Mouse (Mus musculus): ENCODE results near the gene Stat4. TPM values are rescaled to one million over a fixed set of nuclear protein-coding genes. Genes with fewer than 3 reads are reported as not detected.

Gene Stat4
- total and polyA plus RNA-seq, 2 experiments from 2014 or later: 0.81 to 1.1 TPM

- Histone ChIP-seq H3K4me2 (ENCODE audit: low read depth) (no peak overlapping the region), H3K9me3 (ENCODE audit: low read length) (no peaks in the 10 kb centered on the region), H3K4me3 (ENCODE audit: low read depth, low read length) (no peak overlapping the region), H3K36me3 (ENCODE audit: insufficient read depth) (no peaks in the 10 kb centered on the region), H3K27me3 (ENCODE audit: insufficient read depth, low read length) (no peaks in the 10 kb centered on the region), H3K9ac (no peak overlapping the region), H3K27ac (ENCODE audit: low read depth, low read length) (no peak overlapping the region), H3K4me1 (ENCODE audit: insufficient read depth) (peaks cover 7% of the 10 kb centered on the region; the same call in 1 of the 2 replicates)
- no peak for TF ChIP-seq CTCF (IDR thresholded peaks at IDR 0.05; ENCODE audit: low read depth)
- ATAC-seq: no peak
- 4% methylated on average over 10 of the region's 10 CpGs for WGBS
- DNase-seq: no peak
These were observed 92.9 kb downstream of the Stat4 start for GRCm38 (mm10) chr1:52079724-52080367.

GRCm38 (mm10) chr1:52080375-52080774, 93.4 kb downstream of the Stat4 start:
- DNase-seq: no peak
- no peak overlapping the region for H3K4me3 ChIP-seq (ENCODE audit: low read depth, low read length)
- H3K4me1 ChIP-seq (ENCODE audit: insufficient read depth): peaks cover 7% of the 10 kb centered on the region; the same call in 1 of the 2 replicates
- TF ChIP-seq CTCF (IDR thresholded peaks at IDR 0.05; ENCODE audit: low read depth): no peak
- no peak for ATAC-seq
- H3K36me3 ChIP-seq (ENCODE audit: insufficient read depth): no peaks in the 10 kb centered on the region
- H3K27ac ChIP-seq (ENCODE audit: low read depth, low read length): no peak overlapping the region
- no peaks in the 10 kb centered on the region for H3K9me3 ChIP-seq (ENCODE audit: low read length)
- H3K9ac ChIP-seq: no peak overlapping the region
- no peaks in the 10 kb centered on the region for H3K27me3 ChIP-seq (ENCODE audit: insufficient read depth, low read length)
- H3K4me2 ChIP-seq (ENCODE audit: low read depth): no peak overlapping the region
- 5% methylated on average over 8 of the region's 8 CpGs for WGBS

DNA sequence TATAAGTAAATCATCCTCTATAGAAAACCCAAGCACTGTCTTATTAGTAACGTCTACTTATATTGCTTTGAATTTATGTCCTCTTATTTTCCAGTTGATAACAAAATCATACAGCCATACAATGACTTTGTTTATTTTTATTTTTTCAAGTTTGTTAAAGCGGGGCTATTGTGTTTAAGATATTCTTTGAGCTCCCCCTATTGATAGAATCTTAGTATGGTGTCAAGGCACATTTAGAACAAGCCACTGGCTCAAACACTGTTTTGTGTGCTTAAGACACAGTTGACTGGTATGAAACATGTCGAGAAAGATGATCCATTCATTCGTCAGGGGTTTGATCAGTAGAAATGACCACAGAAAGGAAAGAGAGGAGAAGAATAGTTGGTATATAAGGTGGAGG, 99.3 kb downstream of the Stat4 start:
- no peak overlapping the region for H3K9ac ChIP-seq
- ATAC-seq: no peak

DNA sequence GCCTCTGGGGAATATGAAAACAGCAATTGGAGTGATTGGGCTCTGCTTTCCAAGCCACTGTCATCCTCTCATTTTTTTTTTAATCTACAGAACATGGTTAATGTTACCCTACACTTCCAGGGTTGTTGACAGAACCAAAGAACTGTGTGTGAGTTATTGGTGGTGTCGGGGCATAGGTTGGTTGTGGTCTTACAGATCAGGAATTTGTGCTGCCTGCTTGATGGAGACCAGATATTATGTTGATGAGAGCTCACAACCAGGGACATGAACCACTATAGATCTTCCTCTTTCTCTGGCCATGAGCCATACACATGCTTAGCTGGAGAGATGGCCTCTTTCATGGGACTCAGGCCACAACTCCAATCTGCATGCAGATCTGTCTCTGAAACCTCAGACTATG, 100.2 kb downstream of the Stat4 start:
- Histone ChIP-seq H3K9me3 (ENCODE audit: low read length) (no peaks in the 10 kb centered on the region), H3K9ac (no peak overlapping the region), H3K27ac (ENCODE audit: low read depth, low read length) (no peak overlapping the region), H3K27me3 (ENCODE audit: insufficient read depth, low read length) (no peaks in the 10 kb centered on the region), H3K4me3 (ENCODE audit: low read depth, low read length) (no peak overlapping the region), H3K36me3 (ENCODE audit: insufficient read depth) (no peaks in the 10 kb centered on the region), H3K4me1 (ENCODE audit: insufficient read depth) (no peaks in the 10 kb centered on the region), H3K4me2 (ENCODE audit: low read depth) (no peak overlapping the region)
- no peak for TF ChIP-seq CTCF (IDR thresholded peaks at IDR 0.05; ENCODE audit: low read depth)
- 86% methylated on average over 1 of the region's 1 CpGs for WGBS
- DNase-seq (no peak), ATAC-seq (no peak)

More for the DNA sequence above, 99.3 kb downstream of the Stat4 start:
- Histone ChIP-seq H3K27me3 (ENCODE audit: insufficient read depth, low read length) (no peaks in the 10 kb centered on the region), H3K4me2 (ENCODE audit: low read depth) (no peak overlapping the region), H3K9me3 (ENCODE audit: low read length) (no peaks in the 10 kb centered on the region), H3K36me3 (ENCODE audit: insufficient read depth) (no peaks in the 10 kb centered on the region), H3K4me3 (ENCODE audit: low read depth, low read length) (no peak overlapping the region), H3K27ac (ENCODE audit: low read depth, low read length) (no peak overlapping the region), H3K4me1 (ENCODE audit: insufficient read depth) (no peaks in the 10 kb centered on the region)
- peak; percentile 53 for DNase-seq
- TF ChIP-seq CTCF (IDR thresholded peaks at IDR 0.05; ENCODE audit: low read depth): peak; percentile 63
- 33% methylated on average over 4 of the region's 4 CpGs for WGBS

- 71% methylated on average over 4 of the region's 4 CpGs for WGBS
- H3K4me1 ChIP-seq (ENCODE audit: insufficient read depth): no peaks in the 10 kb centered on the region
- no peak overlapping the region for H3K27ac ChIP-seq (ENCODE audit: low read depth, low read length)
- H3K27me3 ChIP-seq (ENCODE audit: insufficient read depth, low read length): no peaks in the 10 kb centered on the region
- H3K9ac ChIP-seq: no peak overlapping the region
- no peak for TF ChIP-seq CTCF (IDR thresholded peaks at IDR 0.05; ENCODE audit: low read depth)
- H3K4me2 ChIP-seq (ENCODE audit: low read depth): no peak overlapping the region
- H3K4me3 ChIP-seq (ENCODE audit: low read depth, low read length): no peak overlapping the region
- no peaks in the 10 kb centered on the region for H3K36me3 ChIP-seq (ENCODE audit: insufficient read depth)
- no peaks in the 10 kb centered on the region for H3K9me3 ChIP-seq (ENCODE audit: low read length)
- ATAC-seq (no peak), DNase-seq (no peak)
These were observed 101.7 kb downstream of the Stat4 start for GRCm38 (mm10) chr1:52088634-52089033.

- ATAC-seq (0 out of 2 replicates have a peak, but pooled peaks have one; percentile 36), DNase-seq (peak; percentile 82)
- Histone ChIP-seq H3K36me3 (ENCODE audit: insufficient read depth) (no peaks in the 10 kb centered on the region), H3K27me3 (ENCODE audit: insufficient read depth, low read length) (no peaks in the 10 kb centered on the region), H3K9me3 (ENCODE audit: low read length) (no peaks in the 10 kb centered on the region), H3K4me2 (ENCODE audit: low read depth) (no peak overlapping the region), H3K9ac (no peak overlapping the region), H3K4me3 (ENCODE audit: low read depth, low read length) (no peak overlapping the region), H3K4me1 (ENCODE audit: insufficient read depth) (no peaks in the 10 kb centered on the region), H3K27ac (ENCODE audit: low read depth, low read length) (no peak overlapping the region)
- 74% methylated on average over 3 of the region's 3 CpGs for WGBS
- peak; percentile 83 for TF ChIP-seq CTCF (IDR thresholded peaks at IDR 0.05; ENCODE audit: low read depth)
These were observed 111.8 kb downstream of the Stat4 start for GRCm38 (mm10) chr1:52098618-52099232.

DNA sequence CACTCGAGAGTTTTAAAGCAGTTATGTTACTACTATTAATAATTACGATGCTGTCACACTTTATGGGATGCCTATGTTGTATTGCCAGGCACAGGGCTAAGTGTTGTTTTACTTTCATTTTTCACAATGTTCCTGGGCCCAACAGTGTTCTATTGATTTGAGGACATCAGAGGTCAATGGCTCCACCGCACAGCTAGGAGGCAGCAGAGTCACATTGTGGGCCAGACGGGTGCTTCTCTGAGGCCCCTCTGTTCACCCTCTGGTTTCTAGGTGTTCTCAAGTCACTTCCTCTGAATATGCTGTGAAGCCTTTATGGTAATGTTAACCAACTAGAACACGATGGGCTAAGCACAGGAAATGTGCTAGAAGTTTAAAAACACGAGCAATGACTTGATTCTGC, 113.5 kb downstream of the Stat4 start:
- Histone ChIP-seq H3K4me1 (ENCODE audit: insufficient read depth) (no peaks in the 10 kb centered on the region), H3K27me3 (ENCODE audit: insufficient read depth, low read length) (no peaks in the 10 kb centered on the region), H3K4me2 (ENCODE audit: low read depth) (no peak overlapping the region), H3K9ac (no peak overlapping the region), H3K9me3 (ENCODE audit: low read length) (no peaks in the 10 kb centered on the region), H3K4me3 (ENCODE audit: low read depth, low read length) (no peak overlapping the region), H3K27ac (ENCODE audit: low read depth, low read length) (no peak overlapping the region), H3K36me3 (ENCODE audit: insufficient read depth) (no peaks in the 10 kb centered on the region)
- DNase-seq (no peak), ATAC-seq (no peak)
- peak; percentile 19; the same call in 1 of the 2 replicates for TF ChIP-seq CTCF (IDR thresholded peaks at IDR 0.05; ENCODE audit: low read depth)
- 72% methylated on average over 6 of the region's 6 CpGs for WGBS
